Mouse (Mus musculus) spleen, adult 2 months (tissue): ENCODE measurements around the gene Rims3.

Experiments used
- CTCF ChIP-seq: fragments of 200-500 bp; IDR thresholded peaks from 2 replicates; pipeline ENCODE4 v1.5.1; 2011; ENCODE audit warnings: mild to moderate bottlenecking, inconsistent platforms; ENCODE audit not compliant: insufficient read depth, insufficient read length, insufficient replicate concordance; ENCODE audit errors: extremely low read depth
- POLR2A ChIP-seq: fragments of 200-500 bp; IDR thresholded peaks from 2 replicates; pipeline ENCODE4 v1.6.1; 2011; ENCODE audit warnings: low read depth, low read length, inconsistent platforms

GRCm38 (mm10) chr4:120859865-120860264, 5.2 kb downstream of the Rims3 start:
- TF ChIP-seq CTCF (no peak), POLR2A (no peak)
